Mouse (Mus musculus) testis, adult 2 months (tissue): ENCODE data around the gene Nptx1.

Experiments used
- CTCF ChIP-seq: fragments of 200-500 bp; IDR thresholded peaks from 2 replicates; pipeline ENCODE4 v1.5.1; 2012; ENCODE audit warnings: low read depth, mild to moderate bottlenecking, inconsistent platforms, low read length, moderate library complexity; ENCODE audit not compliant: control insufficient read depth, insufficient read depth, insufficient replicate concordance
- POLR2A ChIP-seq: fragments of 200-500 bp; IDR thresholded peaks from 2 replicates; pipeline ENCODE4 v1.6.1; 2012; ENCODE audit warnings: low read depth, mild to moderate bottlenecking, inconsistent platforms, low read length, moderate library complexity; ENCODE audit not compliant: control insufficient read depth

- TF ChIP-seq CTCF (no peak), POLR2A (no peak)
Observed at GRCm38 (mm10) chr11:119593966-119594365, 46.4 kb upstream of the Nptx1 start.
